Mouse (Mus musculus) testis, adult 2 months (tissue): Measurements from ENCODE around the gene Bmper.

Experiments
- CTCF ChIP-seq: fragments of 200-500 bp; IDR thresholded peaks from 2 replicates; pipeline ENCODE4 v1.5.1; 2012; ENCODE audit warnings: low read depth, mild to moderate bottlenecking, inconsistent platforms, low read length, moderate library complexity; ENCODE audit not compliant: control insufficient read depth, insufficient read depth, insufficient replicate concordance
- POLR2A ChIP-seq: fragments of 200-500 bp; IDR thresholded peaks from 2 replicates; pipeline ENCODE4 v1.6.1; 2012; ENCODE audit warnings: low read depth, mild to moderate bottlenecking, inconsistent platforms, low read length, moderate library complexity; ENCODE audit not compliant: control insufficient read depth

DNA sequence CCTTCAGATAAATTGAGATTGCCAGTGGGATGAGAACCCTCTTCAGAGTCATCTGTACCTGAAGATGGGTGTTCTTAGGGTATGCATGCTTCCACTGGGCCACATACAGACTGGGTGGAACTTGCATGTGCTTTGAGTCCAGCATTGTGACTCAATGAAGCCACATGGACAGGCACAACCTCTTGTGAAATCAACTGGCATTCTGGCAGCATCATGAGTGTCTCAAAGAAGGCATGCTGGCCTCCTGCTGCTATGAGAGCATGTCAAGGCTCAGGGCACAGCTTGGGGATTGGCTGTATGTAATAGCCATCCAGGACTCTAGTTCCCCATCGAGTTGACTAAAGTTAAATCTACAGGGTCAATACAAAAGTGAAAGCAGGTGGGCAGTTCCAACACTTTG lies 200.9 kb downstream of the Bmper start:
- TF ChIP-seq CTCF: no peak
- no peak for TF ChIP-seq POLR2A
